Mouse (Mus musculus) liver, adult 2 months (tissue): ENCODE measurements around the gene Slc27a3.

Source experiments
- CTCF ChIP-seq: fragments of 200-500 bp; IDR thresholded peaks from 2 replicates; pipeline ENCODE4 v1.5.1; 2011; ENCODE audit warnings: low read depth, low read length, control low read depth
- POLR2A ChIP-seq: fragments of 200-500 bp; IDR thresholded peaks from 2 replicates; pipeline ENCODE4 v1.6.1; 2011; ENCODE audit warnings: low read length, control low read depth; ENCODE audit not compliant: insufficient read depth; ENCODE audit errors: extremely low read depth

- TF ChIP-seq POLR2A (no peak), CTCF (peak; percentile 51; the same call in 1 of the 2 replicates)
Observed at GRCm38 (mm10) chr3:90373432-90374028, 16.2 kb downstream of the Slc27a3 start.
